Mouse (Mus musculus): ENCODE results near the gene Lrfn3.
A peak's percentile ranks its signal among the peaks of the same experiment; 100 is the strongest.

Lrfn3 gene

DNA sequence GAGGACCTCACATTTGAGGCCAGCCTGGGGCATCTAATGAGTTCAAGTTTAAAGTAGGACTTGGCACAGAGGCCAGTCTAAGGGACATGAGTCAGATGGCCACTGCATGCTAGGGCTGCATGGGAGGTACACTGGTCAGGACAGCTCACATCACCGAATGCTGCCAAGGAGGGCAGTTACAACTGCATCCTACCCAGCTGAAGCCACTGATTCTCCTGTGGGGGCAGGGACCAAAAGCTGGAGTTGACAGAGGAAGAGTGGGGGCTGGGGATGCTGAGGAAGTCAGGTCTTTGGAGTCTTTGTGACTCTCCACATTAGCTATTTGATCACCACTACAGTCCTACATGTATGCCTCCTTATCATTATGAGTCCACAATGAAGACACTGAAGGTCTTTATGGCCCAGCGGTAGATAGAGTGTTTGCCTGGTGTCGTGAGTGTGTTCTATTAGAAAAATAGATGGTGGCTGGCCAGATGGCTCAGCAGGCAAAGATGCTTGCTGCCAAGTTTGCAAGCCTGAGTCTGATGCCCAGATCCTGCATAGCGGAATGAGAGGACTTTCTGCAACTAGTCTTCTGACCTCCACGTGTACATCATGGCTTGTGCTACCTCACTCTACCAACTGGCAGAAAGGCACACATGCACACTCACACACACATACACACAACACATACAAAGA, 23.0 kb downstream of the Lrfn3 start:
- no peak for DNase-seq (ENCODE audit: low spot score)

DNA sequence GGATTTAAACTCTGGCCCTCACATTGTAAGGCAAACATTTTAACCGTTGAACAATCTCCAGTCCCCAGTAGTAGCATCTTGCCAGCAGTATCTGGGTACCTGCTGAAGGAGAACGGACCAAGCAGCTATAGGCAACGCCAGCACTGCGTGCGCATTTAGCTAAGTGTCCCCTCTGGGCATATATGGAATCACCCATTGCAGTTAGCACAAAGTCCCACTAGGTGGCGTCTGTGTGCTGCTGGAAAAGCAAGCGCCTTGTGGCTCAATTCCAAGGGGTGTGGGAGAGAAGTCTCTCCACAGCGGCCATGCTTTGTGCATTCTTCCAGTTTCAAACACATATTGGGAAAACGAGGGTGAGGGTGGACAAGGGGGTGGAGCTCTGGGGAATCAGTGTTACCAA, 26.2 kb downstream of the Lrfn3 start:
- DNase-seq (ENCODE audit: low spot score), result peak; percentile 58

DNA sequence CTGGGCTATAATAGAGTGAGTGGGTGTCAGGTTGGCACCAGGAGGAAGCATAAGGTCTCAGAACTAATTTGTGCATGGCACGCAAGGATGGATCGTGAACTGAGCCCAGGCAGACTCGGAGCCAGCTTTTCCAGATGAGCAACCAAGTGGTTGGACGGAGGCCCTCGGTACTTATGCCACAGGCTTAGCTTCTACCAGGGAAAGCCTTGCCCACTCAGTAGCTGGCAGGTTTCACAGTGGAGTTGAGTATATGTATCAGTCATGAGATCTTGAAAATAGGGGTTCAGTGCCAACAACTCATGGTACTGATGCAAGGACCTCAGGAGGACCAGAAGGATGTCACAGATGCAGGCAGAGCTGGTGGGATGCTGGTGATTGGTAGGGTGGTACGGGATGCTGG, 26.9 kb downstream of the Lrfn3 start:
- DNase-seq (ENCODE audit: low spot score), result no peak

DNA sequence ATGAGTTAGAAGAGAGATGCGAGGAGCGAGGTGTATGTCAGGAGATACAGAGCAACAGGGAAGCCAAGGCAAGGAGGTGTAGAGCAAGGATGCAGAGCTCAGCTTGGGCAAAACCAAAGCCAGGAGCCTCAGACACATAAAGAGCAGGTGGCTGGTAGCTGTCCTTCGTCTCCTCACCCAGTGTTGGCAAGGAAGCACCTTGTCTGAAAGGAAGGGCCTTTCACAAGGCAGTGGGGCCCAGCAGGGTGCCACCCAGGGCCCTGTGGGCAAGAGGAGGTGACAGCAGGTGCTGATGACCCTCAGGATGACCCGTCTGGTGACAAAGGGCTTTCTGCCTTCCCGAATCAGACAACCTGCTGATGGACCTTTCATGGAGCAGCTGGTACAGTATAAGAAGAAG, 28.0 kb downstream of the Lrfn3 start:
- DNase-seq (ENCODE audit: low spot score), result no peak

GRCm38 (mm10) chr7:30333436-30333835, 29.1 kb downstream of the Lrfn3 start:
- DNase-seq (ENCODE audit: low spot score), result no peak

- no peak for DNase-seq (ENCODE audit: low spot score)
Observed at GRCm38 (mm10) chr7:30332622-30333259, 29.8 kb downstream of the Lrfn3 start.

GRCm38 (mm10) chr7:30331887-30332286, 30.7 kb downstream of the Lrfn3 start:
- DNase-seq (ENCODE audit: low spot score), result no peak

DNA sequence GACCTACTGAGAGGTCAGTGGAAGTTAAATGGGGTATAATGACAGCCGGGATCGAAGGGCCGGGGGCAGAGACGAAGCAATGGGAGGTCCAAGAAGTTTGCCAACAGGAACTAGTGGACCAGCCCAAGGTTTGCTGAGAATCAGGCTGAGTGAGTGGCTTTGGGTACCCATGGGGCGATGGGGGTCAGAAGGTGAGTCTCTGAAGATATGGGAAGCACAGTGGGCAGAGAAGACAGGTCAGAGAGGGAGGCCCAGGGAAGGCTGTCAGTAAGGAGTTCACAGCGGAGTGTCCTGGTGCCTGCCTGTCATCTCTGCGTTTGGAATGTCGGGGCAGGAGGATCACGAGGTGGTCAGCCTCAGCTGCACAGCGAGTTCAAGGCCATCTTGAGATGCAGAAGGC, 34.2 kb downstream of the Lrfn3 start:
- no peak for DNase-seq (ENCODE audit: low spot score)

DNA sequence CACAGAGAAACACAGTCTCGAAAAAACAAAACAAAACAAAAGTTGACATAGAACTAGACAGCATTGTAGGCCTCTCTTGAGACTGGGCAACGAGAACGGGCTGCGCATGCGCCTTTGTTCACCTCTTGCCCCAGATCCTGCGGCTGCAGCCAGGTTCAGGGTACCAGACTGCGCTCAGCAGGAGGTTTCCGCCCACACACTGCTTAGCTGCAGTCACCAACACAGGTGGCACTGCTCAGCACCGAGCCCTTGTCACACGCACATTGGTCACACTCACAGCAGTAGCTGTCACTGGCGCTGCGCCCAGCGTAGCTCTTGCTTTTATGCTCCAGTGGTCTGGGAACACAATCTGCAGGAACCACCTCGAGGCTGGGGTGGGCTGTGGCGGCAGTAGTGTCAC, 35.4 kb downstream of the Lrfn3 start:
- DNase-seq (ENCODE audit: low spot score), result no peak

DNA sequence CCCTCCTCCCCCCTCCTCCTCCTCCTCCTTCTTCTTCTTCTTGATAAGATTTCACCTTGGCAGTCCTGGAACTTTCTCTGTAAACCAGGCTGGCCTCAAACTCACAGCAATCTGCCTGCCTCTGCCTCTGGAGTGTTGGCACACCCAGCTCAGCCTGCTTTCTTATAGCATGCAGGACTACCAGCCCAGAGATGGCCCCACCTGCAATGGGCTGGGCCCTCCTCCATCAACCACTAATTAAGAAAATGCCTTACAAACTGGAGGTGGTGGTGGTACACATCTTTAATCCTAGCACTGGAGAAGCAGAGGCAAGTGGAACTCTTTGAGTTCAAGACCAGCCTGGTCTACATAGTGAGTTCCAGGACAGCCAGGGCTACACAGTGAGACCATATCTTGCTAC, 36.1 kb downstream of the Lrfn3 start:
- DNase-seq (ENCODE audit: low spot score), result no peak

- DNase-seq (ENCODE audit: low spot score), result no peak
Observed at GRCm38 (mm10) chr7:30325364-30325763, 37.2 kb downstream of the Lrfn3 start.

DNA sequence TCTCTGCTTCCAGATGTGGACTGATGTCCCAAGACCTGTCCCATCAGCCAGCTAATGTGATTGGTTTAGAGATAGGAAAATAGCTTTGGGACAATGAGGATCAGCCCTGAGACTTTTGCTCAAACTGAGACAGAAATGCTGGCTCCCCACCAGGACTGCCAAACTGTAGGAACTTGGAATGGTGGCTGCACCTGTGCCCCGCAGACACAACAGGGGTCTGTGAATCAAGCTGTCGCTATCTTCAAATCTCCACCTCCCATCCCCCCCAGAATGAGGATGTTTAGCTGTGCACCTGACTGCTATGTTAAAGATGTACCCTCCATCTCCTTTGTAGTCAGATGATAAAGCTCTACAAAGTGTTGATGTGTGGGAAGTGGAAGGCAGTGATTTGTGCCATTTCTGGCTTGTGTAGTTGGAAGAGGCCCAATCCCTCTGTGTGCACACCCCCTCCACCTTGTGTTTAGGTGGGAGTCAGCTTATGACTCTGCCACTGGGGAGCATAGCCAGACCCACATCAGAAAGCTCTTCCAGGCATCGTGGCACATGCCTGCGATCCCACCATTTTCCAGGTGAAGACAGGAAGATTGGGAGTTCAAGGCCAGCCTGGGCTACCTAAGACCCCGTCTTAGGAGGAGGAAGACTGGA, 38.1 kb downstream of the Lrfn3 start:
- DNase-seq (ENCODE audit: low spot score), result no peak

- DNase-seq (ENCODE audit: low spot score), result no peak
Observed at GRCm38 (mm10) chr7:30323795-30324194, 38.8 kb downstream of the Lrfn3 start, which contains the start of gene Sdhaf1. Gene Sdhaf1 (minus strand): TSS chr7:30323895.

DNA sequence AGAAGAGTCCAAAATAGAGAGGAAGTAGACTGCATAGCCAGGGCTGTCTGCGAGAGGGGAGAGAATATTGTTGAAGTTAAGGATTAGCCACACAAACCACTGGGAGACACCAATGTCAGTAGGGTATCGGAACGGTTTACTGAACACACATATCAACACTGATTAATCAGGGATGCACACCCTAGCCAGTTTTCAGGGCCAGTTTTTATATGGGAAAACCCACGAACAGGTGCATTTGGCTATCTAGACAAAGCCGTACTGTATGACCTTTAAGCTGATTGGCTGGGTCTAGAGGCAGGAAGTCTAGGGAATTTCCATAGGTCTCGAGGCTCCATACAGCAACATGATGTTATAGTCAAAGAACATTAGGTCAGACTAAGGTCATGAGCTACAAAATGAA, 39.7 kb downstream of the Lrfn3 start:
- DNase-seq (ENCODE audit: low spot score), result no peak

- peak; percentile 94 for DNase-seq (ENCODE audit: low spot score)
Observed at GRCm38 (mm10) chr7:30322285-30322667, 40.3 kb downstream of the Lrfn3 start.

- no peak for DNase-seq (ENCODE audit: low spot score)
Observed at GRCm38 (mm10) chr7:30321539-30322284, 40.9 kb downstream of the Lrfn3 start, which contains the start of gene E130208F15Rik. Gene E130208F15Rik (plus strand): TSS chr7:30321740.

DNA sequence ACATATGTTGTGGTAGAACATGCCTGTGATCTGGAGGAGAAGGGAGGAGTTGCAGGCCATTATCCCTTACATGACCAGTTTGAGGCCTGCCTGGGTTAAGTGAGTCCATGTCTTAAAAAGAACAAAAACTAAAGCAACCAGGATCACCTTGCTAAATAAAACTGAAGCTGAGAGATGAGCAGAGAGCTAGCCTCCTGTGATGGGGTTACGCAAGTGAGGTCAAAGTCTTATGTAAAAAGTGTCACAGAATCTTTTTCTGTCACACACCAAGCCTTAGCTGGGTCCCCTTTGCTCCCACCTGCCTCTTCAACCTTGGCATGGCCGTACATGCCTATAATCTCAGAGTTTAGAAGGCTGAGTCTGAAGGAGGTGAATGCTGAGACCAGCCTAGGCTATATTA, 41.6 kb downstream of the Lrfn3 start:
- no peak for DNase-seq (ENCODE audit: low spot score)

DNA sequence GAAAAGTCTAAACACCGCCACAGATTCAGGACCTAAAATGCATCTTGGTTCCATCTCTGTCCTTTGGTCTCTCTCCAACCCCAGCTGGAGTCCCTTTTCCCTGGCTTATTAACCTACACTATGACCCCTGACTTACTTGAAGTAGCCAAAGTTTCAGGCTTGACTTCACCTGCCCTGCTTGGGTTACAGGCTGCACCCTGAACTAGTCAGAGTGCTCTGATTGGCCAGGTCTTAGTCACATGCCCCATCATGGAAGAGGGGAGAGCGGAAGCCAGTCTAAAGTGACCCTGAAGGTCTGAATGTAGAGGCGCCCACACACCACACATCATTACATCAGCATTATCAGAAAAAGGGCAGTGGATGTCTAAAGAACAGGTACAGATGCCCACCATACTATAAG, 44.4 kb downstream of the Lrfn3 start:
- no peak for DNase-seq (ENCODE audit: low spot score)

GRCm38 (mm10) chr7:30315559-30316529, 46.7 kb downstream of the Lrfn3 start:
- no peak for DNase-seq (ENCODE audit: low spot score)

DNA sequence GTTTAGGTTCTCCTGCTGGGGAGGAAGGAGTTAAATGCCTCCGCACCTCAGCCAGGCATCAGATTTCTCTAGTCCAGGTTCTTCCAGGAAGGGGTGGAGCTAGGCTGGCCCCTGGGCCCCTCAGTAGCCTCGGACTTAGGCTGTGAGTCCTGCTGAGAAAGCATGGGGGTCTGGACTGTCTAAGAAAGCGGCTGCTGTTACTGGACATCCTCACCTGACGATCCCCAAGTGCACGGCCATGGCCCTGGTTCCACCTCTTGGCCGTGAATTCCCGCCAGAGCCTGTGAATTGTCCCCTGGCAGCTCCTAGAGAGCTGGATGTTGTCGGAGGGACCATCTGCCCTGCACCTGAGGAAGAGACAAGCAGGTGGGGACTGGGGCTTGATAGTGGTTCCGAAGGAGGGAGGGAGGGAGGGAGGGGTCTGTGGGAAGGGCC, 47.8 kb downstream of the Lrfn3 start, which contains the start of gene Syne4:
Gene Syne4, plus strand, starts transcription at position 87 of the 435 bp plus-strand sequence.
- DNase-seq (ENCODE audit: low spot score), result no peak

DNA sequence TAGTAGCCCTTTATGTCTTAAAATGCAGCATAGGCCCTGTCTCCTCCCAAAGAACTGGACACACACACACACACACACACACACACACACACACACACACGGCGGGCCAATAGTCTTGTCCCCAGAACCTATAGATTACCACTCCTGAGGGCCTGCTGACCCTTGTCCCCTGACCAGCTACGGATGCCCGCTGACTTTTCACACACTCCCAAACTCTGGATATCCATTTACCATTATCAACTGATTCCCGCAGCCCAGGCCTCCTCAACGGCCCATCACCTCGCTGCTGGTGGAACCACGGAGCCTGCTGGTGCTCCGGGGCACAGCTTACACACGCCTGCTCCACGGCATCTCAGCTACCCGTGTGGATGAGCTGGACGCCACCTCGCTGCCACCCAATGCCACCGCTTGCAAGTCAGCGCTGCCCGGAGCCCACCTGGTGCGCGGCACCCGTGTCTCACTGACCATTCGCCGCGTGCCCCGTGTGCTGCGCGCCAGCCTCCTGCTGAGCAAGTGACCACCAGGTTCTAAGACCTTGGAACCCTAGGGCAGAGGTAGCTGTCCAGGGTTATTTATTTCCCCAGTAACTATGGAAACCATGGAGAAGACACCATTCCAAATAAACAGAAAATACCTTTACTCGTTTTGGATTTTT, 48.8 kb downstream of the Lrfn3 start:
- DNase-seq (ENCODE audit: low spot score), result no peak

Data from ovary, postnatal 10 days (tissue).